Mouse (Mus musculus): Measurements from ENCODE around the gene Fgd1. TPM values are rescaled to one million over a fixed set of nuclear protein-coding genes. Genes with fewer than 3 reads are reported as not detected.

Gene Fgd1
- polyA plus RNA-seq, 1 experiment: 89.9 TPM

GRCm38 (mm10) chrX:151054489-151054888 lies 8.5 kb downstream of the Fgd1 start:
- peak overlapping the region; percentile 40 for H3K27ac ChIP-seq (ENCODE audit: insufficient read depth, low read length)
- H3K4me3 ChIP-seq (ENCODE audit: low read depth, low read length): peak overlapping the region; percentile 3
- no peaks in the 10 kb centered on the region for H3K27me3 ChIP-seq (ENCODE audit: control insufficient read depth, insufficient read depth, low read length, poor library complexity, severe bottlenecking)

GRCm38 (mm10) chrX:151055559-151055958 lies 9.6 kb downstream of the Fgd1 start:
- no peaks in the 10 kb centered on the region for H3K27me3 ChIP-seq (ENCODE audit: control insufficient read depth, insufficient read depth, low read length, poor library complexity, severe bottlenecking)
- TF ChIP-seq POLR2A (IDR thresholded peaks at IDR 0.05; ENCODE audit: insufficient read depth, low read length) (no peak), CTCF (IDR thresholded peaks at IDR 0.05; ENCODE audit: low read depth, low read length) (no peak), EP300 (IDR thresholded peaks at IDR 0.05; ENCODE audit: insufficient read depth, low read depth, low read length) (no peak)
- no peaks in the 10 kb centered on the region for H3K9me3 ChIP-seq (replicated peaks; ENCODE audit: control insufficient read depth, insufficient read depth, low read length, poor library complexity, severe bottlenecking)
- H3K4me1 ChIP-seq (ENCODE audit: control insufficient read depth, insufficient read depth, low read length): peaks cover 5% of the 10 kb centered on the region
- H3K36me3 ChIP-seq (ENCODE audit: control insufficient read depth, insufficient read depth, low read length, poor library complexity, severe bottlenecking): peaks cover 37% of the 10 kb centered on the region
- H3K27ac ChIP-seq (ENCODE audit: insufficient read depth, low read length): no peak overlapping the region
- no peak overlapping the region for H3K4me3 ChIP-seq (ENCODE audit: low read depth, low read length)
- H3K9ac ChIP-seq (ENCODE audit: low read depth, poor library complexity, severe bottlenecking): no peak overlapping the region; the same call in 1 of the 2 replicates

More at GRCm38 (mm10) chrX:151054489-151054888, 8.5 kb downstream of the Fgd1 start:
- TF ChIP-seq POLR2A (IDR thresholded peaks at IDR 0.05; ENCODE audit: insufficient read depth, low read length) (no peak), CTCF (IDR thresholded peaks at IDR 0.05; ENCODE audit: low read depth, low read length) (no peak), EP300 (IDR thresholded peaks at IDR 0.05; ENCODE audit: insufficient read depth, low read depth, low read length) (no peak)
- Histone ChIP-seq H3K9ac (ENCODE audit: low read depth, poor library complexity, severe bottlenecking) (peak overlapping the region; percentile 51), H3K4me1 (ENCODE audit: control insufficient read depth, insufficient read depth, low read length) (peaks cover 5% of the 10 kb centered on the region), H3K36me3 (ENCODE audit: control insufficient read depth, insufficient read depth, low read length, poor library complexity, severe bottlenecking) (peaks cover 38% of the 10 kb centered on the region), H3K9me3 (replicated peaks; ENCODE audit: control insufficient read depth, insufficient read depth, low read length, poor library complexity, severe bottlenecking) (no peaks in the 10 kb centered on the region)

GRCm38 (mm10) chrX:151059346-151059745 lies 13.4 kb downstream of the Fgd1 start:
- TF ChIP-seq POLR2A (IDR thresholded peaks at IDR 0.05; ENCODE audit: insufficient read depth, low read length) (no peak), EP300 (IDR thresholded peaks at IDR 0.05; ENCODE audit: insufficient read depth, low read depth, low read length) (no peak), CTCF (IDR thresholded peaks at IDR 0.05; ENCODE audit: low read depth, low read length) (no peak)
- Histone ChIP-seq H3K9ac (ENCODE audit: low read depth, poor library complexity, severe bottlenecking) (no peak overlapping the region), H3K27me3 (ENCODE audit: control insufficient read depth, insufficient read depth, low read length, poor library complexity, severe bottlenecking) (no peaks in the 10 kb centered on the region), H3K4me1 (ENCODE audit: control insufficient read depth, insufficient read depth, low read length) (peaks cover 2% of the 10 kb centered on the region), H3K27ac (ENCODE audit: insufficient read depth, low read length) (no peak overlapping the region), H3K9me3 (replicated peaks; ENCODE audit: control insufficient read depth, insufficient read depth, low read length, poor library complexity, severe bottlenecking) (no peaks in the 10 kb centered on the region), H3K4me3 (ENCODE audit: low read depth, low read length) (no peak overlapping the region), H3K36me3 (ENCODE audit: control insufficient read depth, insufficient read depth, low read length, poor library complexity, severe bottlenecking) (peaks cover 26% of the 10 kb centered on the region)

- TF ChIP-seq CTCF (IDR thresholded peaks at IDR 0.05; ENCODE audit: low read depth, low read length): no peak
- TF ChIP-seq EP300 (IDR thresholded peaks at IDR 0.05; ENCODE audit: insufficient read depth, low read depth, low read length): no peak
- TF ChIP-seq POLR2A (IDR thresholded peaks at IDR 0.05; ENCODE audit: insufficient read depth, low read length): no peak
- no peak overlapping the region for H3K9ac ChIP-seq (ENCODE audit: low read depth, poor library complexity, severe bottlenecking)
- no peaks in the 10 kb centered on the region for H3K27me3 ChIP-seq (ENCODE audit: control insufficient read depth, insufficient read depth, low read length, poor library complexity, severe bottlenecking)
- no peak overlapping the region for H3K4me3 ChIP-seq (ENCODE audit: low read depth, low read length)
- H3K4me1 ChIP-seq (ENCODE audit: control insufficient read depth, insufficient read depth, low read length): no peaks in the 10 kb centered on the region
- no peaks in the 10 kb centered on the region for H3K9me3 ChIP-seq (replicated peaks; ENCODE audit: control insufficient read depth, insufficient read depth, low read length, poor library complexity, severe bottlenecking)
- H3K27ac ChIP-seq (ENCODE audit: insufficient read depth, low read length): no peak overlapping the region
- H3K36me3 ChIP-seq (ENCODE audit: control insufficient read depth, insufficient read depth, low read length, poor library complexity, severe bottlenecking): peaks cover 35% of the 10 kb centered on the region
These were observed 15.8 kb downstream of the Fgd1 start for GRCm38 (mm10) chrX:151061615-151062299.

- TF ChIP-seq EP300 (IDR thresholded peaks at IDR 0.05; ENCODE audit: insufficient read depth, low read depth, low read length) (no peak), CTCF (IDR thresholded peaks at IDR 0.05; ENCODE audit: low read depth, low read length) (no peak), POLR2A (IDR thresholded peaks at IDR 0.05; ENCODE audit: insufficient read depth, low read length) (no peak)
- Histone ChIP-seq H3K36me3 (ENCODE audit: control insufficient read depth, insufficient read depth, low read length, poor library complexity, severe bottlenecking) (peaks cover 48% of the 10 kb centered on the region), H3K4me3 (ENCODE audit: low read depth, low read length) (no peak overlapping the region), H3K9me3 (replicated peaks; ENCODE audit: control insufficient read depth, insufficient read depth, low read length, poor library complexity, severe bottlenecking) (no peaks in the 10 kb centered on the region), H3K4me1 (ENCODE audit: control insufficient read depth, insufficient read depth, low read length) (no peaks in the 10 kb centered on the region), H3K27ac (ENCODE audit: insufficient read depth, low read length) (no peak overlapping the region), H3K27me3 (ENCODE audit: control insufficient read depth, insufficient read depth, low read length, poor library complexity, severe bottlenecking) (no peaks in the 10 kb centered on the region), H3K9ac (ENCODE audit: low read depth, poor library complexity, severe bottlenecking) (no peak overlapping the region)
These were observed 20.2 kb downstream of the Fgd1 start for GRCm38 (mm10) chrX:151066071-151066666.

GRCm38 (mm10) chrX:151067876-151068275 lies 21.9 kb downstream of the Fgd1 start:
- H3K27me3 ChIP-seq (ENCODE audit: control insufficient read depth, insufficient read depth, low read length, poor library complexity, severe bottlenecking): no peaks in the 10 kb centered on the region
- H3K9ac ChIP-seq (ENCODE audit: low read depth, poor library complexity, severe bottlenecking): no peak overlapping the region
- H3K4me1 ChIP-seq (ENCODE audit: control insufficient read depth, insufficient read depth, low read length): no peaks in the 10 kb centered on the region
- H3K36me3 ChIP-seq (ENCODE audit: control insufficient read depth, insufficient read depth, low read length, poor library complexity, severe bottlenecking): peaks cover 58% of the 10 kb centered on the region
- no peak for TF ChIP-seq EP300 (IDR thresholded peaks at IDR 0.05; ENCODE audit: insufficient read depth, low read depth, low read length)
- TF ChIP-seq CTCF (IDR thresholded peaks at IDR 0.05; ENCODE audit: low read depth, low read length): no peak
- no peak for TF ChIP-seq POLR2A (IDR thresholded peaks at IDR 0.05; ENCODE audit: insufficient read depth, low read length)
- no peaks in the 10 kb centered on the region for H3K9me3 ChIP-seq (replicated peaks; ENCODE audit: control insufficient read depth, insufficient read depth, low read length, poor library complexity, severe bottlenecking)
- no peak overlapping the region for H3K27ac ChIP-seq (ENCODE audit: insufficient read depth, low read length)
- H3K4me3 ChIP-seq (ENCODE audit: low read depth, low read length): no peak overlapping the region

Measured in ES-Bruce4 (cell line).